Mouse (Mus musculus) kidney, adult 11 months (tissue): Measurements from ENCODE around the gene Il1rn.

ENCODE experiments used
- DNase-seq: peaks from one replicate; pipeline ENCODE4 v3.0.0; 2022

Gene Il1rn

GRCm38 (mm10) chr2:24382456-24383230, 46.0 kb downstream of the Il1rn start:
- no peak for DNase-seq

- no peak for DNase-seq
These were observed 47.0 kb downstream of the Il1rn start for GRCm38 (mm10) chr2:24383636-24384035.

- DNase-seq, result no peak
These were observed 47.7 kb downstream of the Il1rn start for GRCm38 (mm10) chr2:24384393-24384792.

GRCm38 (mm10) chr2:24385111-24385961, 48.7 kb downstream of the Il1rn start:
- DNase-seq, result no peak

- no peak for DNase-seq
These were observed 49.7 kb downstream of the Il1rn start for GRCm38 (mm10) chr2:24386158-24386963.

GRCm38 (mm10) chr2:24386964-24387320, 50.3 kb downstream of the Il1rn start:
- no peak for DNase-seq

GRCm38 (mm10) chr2:24387361-24388283, 51.0 kb downstream of the Il1rn start:
- DNase-seq, result no peak

GRCm38 (mm10) chr2:24393251-24393650, 56.6 kb downstream of the Il1rn start:
- DNase-seq, result no peak

- DNase-seq, result no peak
These were observed 60.5 kb downstream of the Il1rn start for GRCm38 (mm10) chr2:24397115-24397514.

GRCm38 (mm10) chr2:24400711-24401110, 64.1 kb downstream of the Il1rn start:
- DNase-seq, result no peak
